29 mouse cellular contexts compared by ENCODE assay signal in genomic region chr12:116533281-116533680, GRCm38 (mm10). TPM values are rescaled to one million over a fixed set of nuclear protein-coding genes. Genes with fewer than 3 reads are reported as not detected.
DNase-seq lines count a peak whose midpoint lies in the region; ATAC-seq and TF ChIP-seq lines count a peak whose summit lies in the region.
"Had no signal": no experiment of that assay in that cellular context is flagged by ENCODE, and none has a peak within 500 bp of the region (broad histone marks: within the 10 kb centered on the region; RNA-seq: fewer than 3 reads in every experiment).

No protein-coding gene starts in this region.

- H3K9ac ChIP-seq in forebrain, embryonic 11.5 days (ENCODE audit: low read length) = no peak overlapping the region
- H3K9ac ChIP-seq in forebrain, embryonic 12.5 days = no peak overlapping the region
- H3K9ac ChIP-seq: embryonic facial prominence, embryonic 13.5 days; intestine, embryonic 15.5 days; neural tube, embryonic 13.5 days had no signal

- ATAC-seq in forebrain, embryonic 11.5 days (replicated peaks; ENCODE audit: low FRiP score) = no peak
- ATAC-seq in forebrain, embryonic 12.5 days (ENCODE audit: low FRiP score) = no peak
- ATAC-seq in erythroid progenitor cell, adult 5-6 weeks (replicated peaks; ENCODE audit: low FRiP score, poor library complexity, severe bottlenecking) = no peak
- ATAC-seq: hindbrain, embryonic 16.5 days; intestine, embryonic 15.5 days; midbrain, embryonic 16.5 days had no signal

- H3K4me3 ChIP-seq in forebrain, embryonic 11.5 days (ENCODE audit: low read depth, low read length) = no peak overlapping the region
- H3K4me3 ChIP-seq in forebrain, embryonic 12.5 days (replicated peaks) = no peak overlapping the region
- no peak overlapping the region for H3K4me3 ChIP-seq in left cerebral cortex, adult 2 months
- H3K4me3 ChIP-seq: embryonic facial prominence, embryonic 13.5 days; hindbrain, embryonic 10.5 days; intestine, embryonic 15.5 days; limb, embryonic 10.5 days; myocyte; neural tube, embryonic 13.5 days had no signal

- TF ChIP-seq CTCF in left cerebral cortex, adult 2 months (IDR thresholded peaks at IDR 0.05) = no peak

- DNase-seq in forebrain, embryonic 11.5 days (ENCODE audit: low spot score) = peak; percentile 9
- DNase-seq in left cerebral cortex, adult 2 months (ENCODE audit: extremely low spot score in 1 of 2, low spot score in 2 of 2) = no peak
- DNase-seq in left cerebral cortex, adult 18-20 months (ENCODE audit: low spot score in 2 of 2) = no peak
- peak; percentile 88 for DNase-seq in cerebellum, adult 9-11 months
- DNase-seq in kidney, adult 18-20 months = no peak
- DNase-seq: adrenal gland, postnatal 10 days; embryo, embryonic 11 days; gastrocnemius, postnatal 10 days; kidney, adult 9 months; kidney, postnatal 36 days; lung, postnatal 4 days; retina, postnatal 1 day; right cerebral cortex, postnatal 4 days; thymus, postnatal 36 days had no signal

- no peaks in the 10 kb centered on the region for H3K27me3 ChIP-seq in forebrain, embryonic 11.5 days (ENCODE audit: control insufficient read depth, insufficient read depth, low read length)
- no peaks in the 10 kb centered on the region for H3K27me3 ChIP-seq in forebrain, embryonic 12.5 days
- H3K27me3 ChIP-seq: embryonic facial prominence, embryonic 13.5 days; intestine, embryonic 15.5 days; neural tube, embryonic 13.5 days had no signal

- intact Hi-C loops in left cerebral cortex, adult 2 months (cut with DNase I) = no loop called here

- no peak overlapping the region for H3K27ac ChIP-seq in forebrain, embryonic 11.5 days (ENCODE audit: low read depth, low read length)
- H3K27ac ChIP-seq in forebrain, embryonic 12.5 days = no peak overlapping the region
- H3K27ac ChIP-seq in left cerebral cortex, adult 2 months = peak overlapping the region; percentile 53
- H3K27ac ChIP-seq: embryonic facial prominence, embryonic 13.5 days; hindbrain, embryonic 10.5 days; intestine, embryonic 15.5 days; limb, embryonic 10.5 days; neural tube, embryonic 13.5 days had no signal

- no peaks in the 10 kb centered on the region for H3K36me3 ChIP-seq in forebrain, embryonic 11.5 days (ENCODE audit: control insufficient read depth, insufficient read depth, low read length)
- H3K36me3 ChIP-seq in forebrain, embryonic 12.5 days (replicated peaks) = no peaks in the 10 kb centered on the region
- H3K36me3 ChIP-seq: embryonic facial prominence, embryonic 13.5 days; hindbrain, embryonic 10.5 days; intestine, embryonic 15.5 days; limb, embryonic 10.5 days; neural tube, embryonic 13.5 days had no signal

- H3K9me3 ChIP-seq in forebrain, embryonic 11.5 days (ENCODE audit: control insufficient read depth, low read length) = no peaks in the 10 kb centered on the region
- H3K9me3 ChIP-seq in forebrain, embryonic 12.5 days = no peaks in the 10 kb centered on the region
- H3K9me3 ChIP-seq: embryonic facial prominence, embryonic 13.5 days; hindbrain, embryonic 10.5 days; intestine, embryonic 15.5 days; limb, embryonic 10.5 days; neural tube, embryonic 13.5 days had no signal

- H3K4me1 ChIP-seq in forebrain, embryonic 11.5 days (replicated peaks; ENCODE audit: control insufficient read depth, insufficient read depth, low read length) = no peaks in the 10 kb centered on the region
- H3K4me1 ChIP-seq in forebrain, embryonic 12.5 days = no peaks in the 10 kb centered on the region
- H3K4me1 ChIP-seq: embryonic facial prominence, embryonic 13.5 days; hindbrain, embryonic 10.5 days; intestine, embryonic 15.5 days; limb, embryonic 10.5 days; neural tube, embryonic 13.5 days had no signal

- H3K4me2 ChIP-seq in forebrain, embryonic 11.5 days (ENCODE audit: low read depth, low read length, severe bottlenecking) = no peak overlapping the region
- H3K4me2 ChIP-seq in forebrain, embryonic 12.5 days = no peak overlapping the region
- H3K4me2 ChIP-seq: embryonic facial prominence, embryonic 13.5 days; heart, embryonic 11.5 days; intestine, embryonic 15.5 days; neural tube, embryonic 13.5 days had no signal

RNA-seq across cellular contexts. Expression of gene Ptprn2, which starts 47.8 kb away (rescaled TPM):
- polyA plus RNA-seq in forebrain, embryonic 11.5 days (2014; fragmentation: Nextera tagmentation; extraction: Ambion mirVana) = 6.8 and 7.1 TPM in 2 replicates
- 7.8 and 8.8 TPM in 2 replicates for polyA plus RNA-seq in forebrain, embryonic 12.5 days (2016; fragmentation: Nextera tagmentation; extraction: Ambion mirVana)
- total RNA-seq in left cerebral cortex, adult 2 months (2021) = 100 to 1,000 TPM; 339 to 346 TPM
- total RNA-seq in left cerebral cortex, adult 18-20 months (2021) = 100 to 1,000 TPM; 307 to 332 TPM
- not detected in 2 replicates for total RNA-seq in erythroid progenitor cell, adult 5-6 weeks (2015; ENCODE audit: low replicate concordance)
- not detected in 2 replicates for total RNA-seq in erythroid progenitor cell, adult 5-6 weeks (2017; ENCODE audit: low replicate concordance)
- total RNA-seq: granulocyte monocyte progenitor cell, adult 5-6 weeks; liver, adult 2 months; megakaryocyte-erythroid progenitor cell, adult 5-6 weeks had no signal
- polyA plus RNA-seq: heart, embryonic 11.5 days; heart, postnatal 0 days had no signal

Comparison
In these comparisons a context has a peak if more than half of its experiments do, and no peak if none do; other contexts are left out.
1. DNase-seq: peak in forebrain, embryonic 11.5 days (single experiment) and cerebellum, adult 9-11 months (single experiment); none in left cerebral cortex, adult 2 months (0 of 2), left cerebral cortex, adult 18-20 months (0 of 2) and kidney, adult 18-20 months (single experiment).
2. RNA of gene Ptprn2, which starts 47.8 kb away (total RNA-seq): 339 to 346 TPM in left cerebral cortex, adult 2 months and 307 to 332 TPM in left cerebral cortex, adult 18-20 months; not detected in erythroid progenitor cell, adult 5-6 weeks; every median in the first group is over 100 times any median in the second.